Mouse (Mus musculus): ENCODE measurements around the gene St3gal3. TPM values are rescaled to one million over a fixed set of nuclear protein-coding genes. Genes with fewer than 3 reads are reported as not detected.

The St3gal3 gene
- total and polyA plus RNA-seq, 3 experiments = 16.4 to 23.3 TPM; not detected in 1

GRCm38 (mm10) chr4:118112601-118113000, 22.1 kb downstream of the St3gal3 start:
- Histone ChIP-seq H3K27ac (ENCODE audit: control insufficient read depth, low read depth, low read length) (no peak overlapping the region), H3K9ac (ENCODE audit: control insufficient read depth, low read depth, low read length, poor library complexity, severe bottlenecking) (no peak overlapping the region), H3K36me3 (ENCODE audit: control insufficient read depth in 1 of 2, insufficient read depth in 2 of 2, low read length in 2 of 2) (peaks cover 0 to 17% of the 10 kb centered on the region in 2 experiments; a peak in 2 of 4 replicates), H3K4me1 (ENCODE audit: control insufficient read depth in 1 of 2, insufficient read depth in 2 of 2, low read length in 2 of 2) (peaks cover 8 to 33% of the 10 kb centered on the region in 2 experiments), H3K79me2 (ENCODE audit: control insufficient read depth, insufficient read depth, low read length, poor library complexity) (peaks cover 13% of the 10 kb centered on the region), H3K4me3 (ENCODE audit: control insufficient read depth in 1 of 2, insufficient read depth in 1 of 2, low read depth in 2 of 2, low read length in 2 of 2) (no peak overlapping the region), H3K9me3 (replicated peaks; ENCODE audit: insufficient read depth, low read length) (no peaks in the 10 kb centered on the region), H3K27me3 (ENCODE audit: control insufficient read depth in 1 of 2, insufficient read depth in 2 of 2, low read length in 2 of 2) (no peaks in the 10 kb centered on the region)
- TF ChIP-seq E2F4 (IDR thresholded peaks at IDR 0.05; ENCODE audit: borderline replicate concordance, low read depth, low read length) = no peak
- TF ChIP-seq CHD1 (IDR thresholded peaks at IDR 0.05; ENCODE audit: low read depth, low read length) = no peak
- TF ChIP-seq TAL1 (IDR thresholded peaks at IDR 0.05; ENCODE audit: low read length) = no peak
- TF ChIP-seq MEF2A (IDR thresholded peaks at IDR 0.05; ENCODE audit: extremely low read depth, insufficient replicate concordance, low read depth, low read length, poor library complexity, severe bottlenecking) = no peak
- TF ChIP-seq BHLHE40 (IDR thresholded peaks at IDR 0.05; ENCODE audit: borderline replicate concordance, low read depth, low read length) = no peak
- no peak for TF ChIP-seq UBTF (IDR thresholded peaks at IDR 0.05; ENCODE audit: borderline replicate concordance, insufficient read depth, low read depth, low read length)
- DNase-seq (ENCODE audit: low read depth, low spot score) = no peak

- peak; percentile 88 for DNase-seq (ENCODE audit: low read depth, low spot score)
- H3K27ac ChIP-seq (ENCODE audit: control insufficient read depth, low read depth, low read length) = peak overlapping the region; percentile 86
- H3K4me3 ChIP-seq (ENCODE audit: control insufficient read depth in 1 of 2, insufficient read depth in 1 of 2, low read depth in 2 of 2, low read length in 2 of 2) = 0 out of 4 replicates have a peak overlapping the region, but pooled peaks of 1 of the 2 experiments have one; percentile 1
- H3K9ac ChIP-seq (ENCODE audit: control insufficient read depth, low read depth, low read length, poor library complexity, severe bottlenecking) = peak overlapping the region; percentile 57
- H3K9me3 ChIP-seq (replicated peaks; ENCODE audit: insufficient read depth, low read length) = no peaks in the 10 kb centered on the region
- peaks cover 0 to 25% of the 10 kb centered on the region in 2 experiments; a peak in 2 of 4 replicates for H3K36me3 ChIP-seq (ENCODE audit: control insufficient read depth in 1 of 2, insufficient read depth in 2 of 2, low read length in 2 of 2)
- H3K27me3 ChIP-seq (ENCODE audit: control insufficient read depth in 1 of 2, insufficient read depth in 2 of 2, low read length in 2 of 2) = no peaks in the 10 kb centered on the region
- H3K79me2 ChIP-seq (ENCODE audit: control insufficient read depth, insufficient read depth, low read length, poor library complexity) = peaks cover 7% of the 10 kb centered on the region
- H3K4me1 ChIP-seq (ENCODE audit: control insufficient read depth in 1 of 2, insufficient read depth in 2 of 2, low read length in 2 of 2) = peaks cover 17 to 43% of the 10 kb centered on the region in 2 experiments
- TF ChIP-seq USF1 (IDR thresholded peaks at IDR 0.05; ENCODE audit: low read depth, low read length) (peak; percentile 91), GATA1 (IDR thresholded peaks at IDR 0.05; ENCODE audit: low read depth, low read length) (peak; percentile 80), E2F4 (IDR thresholded peaks at IDR 0.05; ENCODE audit: borderline replicate concordance, low read depth, low read length) (no peak), MAZ (IDR thresholded peaks at IDR 0.05; ENCODE audit: low read depth, low read length) (no peak), MXI1 (IDR thresholded peaks at IDR 0.05; ENCODE audit: low read depth, low read length) (peak; percentile 96), MAX (IDR thresholded peaks at IDR 0.05; ENCODE audit: low read length) (peak; percentile 96), POLR2AphosphoS5 (IDR thresholded peaks at IDR 0.05; ENCODE audit: borderline replicate concordance, low read depth, low read length) (no peak), USF2 (IDR thresholded peaks at IDR 0.05; ENCODE audit: borderline replicate concordance in 1 of 2, insufficient read depth in 1 of 2, low read depth in 1 of 2, low read length in 2 of 2) (peak in 1 of 2 experiments; percentile 62; a peak in 2 of 4 replicates), MEF2A (IDR thresholded peaks at IDR 0.05; ENCODE audit: extremely low read depth, insufficient replicate concordance, low read depth, low read length, poor library complexity, severe bottlenecking) (peak; percentile 93; the same call in 1 of the 2 replicates), MYB (IDR thresholded peaks at IDR 0.05; ENCODE audit: low read depth, low read length) (peak; percentile 66; the same call in 1 of the 2 replicates), POLR2AphosphoS2 (IDR thresholded peaks at IDR 0.05; ENCODE audit: low read length) (no peak), ZMIZ1 (IDR thresholded peaks at IDR 0.05; ENCODE audit: low read depth, low read length) (no peak), TBP (IDR thresholded peaks at IDR 0.05; ENCODE audit: low read depth, low read length) (no peak), MYC (IDR thresholded peaks at IDR 0.05; ENCODE audit: low read depth, low read length) (peak; percentile 97), SMC3 (IDR thresholded peaks at IDR 0.05; ENCODE audit: low read depth, low read length) (no peak), BHLHE40 (IDR thresholded peaks at IDR 0.05; ENCODE audit: borderline replicate concordance, low read depth, low read length) (peak; percentile 90), TAL1 (IDR thresholded peaks at IDR 0.05; ENCODE audit: low read length) (peak; percentile 43), TCF12 (IDR thresholded peaks at IDR 0.05; ENCODE audit: low read depth, low read length) (peak; percentile 86), CTCF (IDR thresholded peaks at IDR 0.05 in 2 of 3, conservative IDR thresholded peaks at IDR 0.05 in 1 of 3; ENCODE audit: control insufficient read depth in 1 of 3, insufficient read depth in 1 of 3, low read depth in 2 of 3, low read length in 3 of 3, poor library complexity in 1 of 3, severe bottlenecking in 1 of 3) (no peak), KAT2A (conservative IDR thresholded peaks at IDR 0.05; ENCODE audit: low read depth, low read length) (no peak), RAD21 (IDR thresholded peaks at IDR 0.05; ENCODE audit: low read depth, low read length) (no peak), SIN3A (IDR thresholded peaks at IDR 0.05; ENCODE audit: low read length) (peak; percentile 83), UBTF (IDR thresholded peaks at IDR 0.05; ENCODE audit: borderline replicate concordance, insufficient read depth, low read depth, low read length) (no peak), ELF1 (IDR thresholded peaks at IDR 0.05; ENCODE audit: low read depth, low read length) (peak; percentile 79), HCFC1 (IDR thresholded peaks at IDR 0.05; ENCODE audit: low read depth, low read length) (peak; percentile 67), ZKSCAN1 (IDR thresholded peaks at IDR 0.05; ENCODE audit: low read depth, low read length) (no peak), MAFK (IDR thresholded peaks at IDR 0.05; ENCODE audit: borderline replicate concordance, low read depth, low read length) (no peak), ETS1 (IDR thresholded peaks at IDR 0.05; ENCODE audit: low read depth, low read length) (peak; percentile 90)
Measured at GRCm38 (mm10) chr4:118109649-118110048, 25.1 kb downstream of the St3gal3 start.
